Mouse (Mus musculus): Measurements from ENCODE around the gene Tmem50b. TPM values are rescaled to one million over a fixed set of nuclear protein-coding genes. Genes with fewer than 3 reads are reported as not detected.

The Tmem50b gene
- total and polyA plus RNA-seq, 2 experiments from 2014 or later = 79.6 to 114 TPM

DNA sequence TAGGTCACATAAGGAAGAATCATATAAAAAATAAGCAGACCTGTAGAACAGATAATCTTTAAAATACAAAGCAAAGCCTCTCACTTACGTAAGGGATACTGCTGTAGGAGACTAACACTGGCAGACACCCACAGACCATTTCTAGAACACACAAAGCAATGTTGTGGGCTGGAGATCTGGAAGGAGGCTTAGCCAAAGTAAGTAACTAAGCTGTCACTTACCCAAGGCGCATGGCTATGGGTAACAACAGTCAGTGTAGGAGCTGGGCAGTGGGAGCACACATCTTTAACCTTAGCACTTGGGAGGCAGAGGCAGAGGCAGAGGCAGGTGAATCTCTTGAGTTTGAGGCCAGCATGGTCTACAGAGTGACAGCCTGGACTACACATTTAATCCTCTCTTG lies 42.0 kb upstream of the Tmem50b start:
- DNase-seq (ENCODE audit: low spot score) (no peak), ATAC-seq (no peak)
- Histone ChIP-seq H3K27ac (no peak overlapping the region), H3K4me2 (ENCODE audit: low read depth, low read length) (no peak overlapping the region), H3K27me3 (ENCODE audit: insufficient read depth, low read length) (no peaks in the 10 kb centered on the region), H3K4me3 (ENCODE audit: low read length) (no peak overlapping the region), H3K9me3 (ENCODE audit: low read length) (no peaks in the 10 kb centered on the region), H3K9ac (replicated peaks; ENCODE audit: low read length) (no peak overlapping the region), H3K4me1 (ENCODE audit: insufficient read depth, low read length) (no peaks in the 10 kb centered on the region), H3K36me3 (ENCODE audit: insufficient read depth, low read length) (peaks cover 42% of the 10 kb centered on the region)
- 97% methylated on average over 2 of the region's 2 CpGs for WGBS
- no peak for TF ChIP-seq CTCF (IDR thresholded peaks at IDR 0.05; ENCODE audit: low read depth)

DNA sequence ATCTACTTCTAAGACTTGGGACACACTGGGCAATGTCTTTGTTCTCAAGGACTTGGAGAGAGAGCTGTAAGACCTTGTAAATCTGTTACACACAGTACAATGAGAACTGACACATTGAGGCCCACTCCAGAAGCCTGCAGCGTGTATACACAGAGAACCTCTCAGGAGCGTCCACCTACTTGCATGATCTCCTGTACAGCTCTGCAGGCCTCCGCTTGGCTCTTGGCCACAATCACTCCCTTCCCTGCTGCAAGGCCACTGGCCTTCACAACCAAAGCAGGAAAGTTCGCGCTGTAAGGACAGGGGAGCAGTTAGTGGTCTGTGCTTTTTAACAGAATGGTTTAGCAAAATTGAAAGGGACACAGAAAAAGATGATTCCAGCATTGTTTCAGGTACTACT lies 41.6 kb upstream of the Tmem50b start:
- Histone ChIP-seq H3K36me3 (ENCODE audit: insufficient read depth, low read length) (peaks cover 42% of the 10 kb centered on the region), H3K9ac (replicated peaks; ENCODE audit: low read length) (no peak overlapping the region), H3K4me3 (ENCODE audit: low read length) (no peak overlapping the region), H3K27ac (no peak overlapping the region), H3K27me3 (ENCODE audit: insufficient read depth, low read length) (no peaks in the 10 kb centered on the region), H3K4me1 (ENCODE audit: insufficient read depth, low read length) (no peaks in the 10 kb centered on the region), H3K4me2 (ENCODE audit: low read depth, low read length) (no peak overlapping the region), H3K9me3 (ENCODE audit: low read length) (no peaks in the 10 kb centered on the region)
- no peak for DNase-seq (ENCODE audit: low spot score)
- no peak for TF ChIP-seq CTCF (IDR thresholded peaks at IDR 0.05; ENCODE audit: low read depth)
- 91% methylated on average over 5 of the region's 5 CpGs for WGBS
- no peak for ATAC-seq

DNA sequence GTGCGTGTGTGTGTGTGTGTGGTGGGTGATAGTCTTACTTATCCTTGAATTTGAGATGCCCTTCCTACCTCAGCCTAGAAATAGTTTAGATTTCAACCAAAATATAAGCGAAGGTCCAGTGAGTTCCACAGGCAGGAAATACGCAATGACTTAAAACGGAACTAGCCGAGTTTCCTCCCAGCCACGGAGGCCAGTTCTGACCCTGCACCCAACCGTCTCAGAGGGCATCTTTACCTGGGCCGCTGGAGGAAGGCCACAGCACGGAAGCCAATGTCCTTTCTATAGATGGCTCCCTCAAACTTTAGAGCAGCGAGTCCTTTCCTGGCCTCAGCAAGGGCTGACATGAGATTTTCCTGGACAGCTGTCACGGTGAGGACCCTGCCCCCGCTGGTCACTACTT lies 36.0 kb upstream of the Tmem50b start:
- H3K4me1 ChIP-seq (ENCODE audit: insufficient read depth, low read length) = no peaks in the 10 kb centered on the region
- H3K4me2 ChIP-seq (ENCODE audit: low read depth, low read length) = no peak overlapping the region
- peaks cover 70% of the 10 kb centered on the region for H3K36me3 ChIP-seq (ENCODE audit: insufficient read depth, low read length)
- WGBS = 89% methylated on average over 12 of the region's 12 CpGs
- no peak for TF ChIP-seq CTCF (IDR thresholded peaks at IDR 0.05; ENCODE audit: low read depth)
- DNase-seq (ENCODE audit: low spot score) (no peak), ATAC-seq (no peak)
- H3K4me3 ChIP-seq (ENCODE audit: low read length) = no peak overlapping the region
- no peak overlapping the region for H3K9ac ChIP-seq (replicated peaks; ENCODE audit: low read length)
- no peaks in the 10 kb centered on the region for H3K9me3 ChIP-seq (ENCODE audit: low read length)
- no peaks in the 10 kb centered on the region for H3K27me3 ChIP-seq (ENCODE audit: insufficient read depth, low read length)
- no peak overlapping the region for H3K27ac ChIP-seq

DNA sequence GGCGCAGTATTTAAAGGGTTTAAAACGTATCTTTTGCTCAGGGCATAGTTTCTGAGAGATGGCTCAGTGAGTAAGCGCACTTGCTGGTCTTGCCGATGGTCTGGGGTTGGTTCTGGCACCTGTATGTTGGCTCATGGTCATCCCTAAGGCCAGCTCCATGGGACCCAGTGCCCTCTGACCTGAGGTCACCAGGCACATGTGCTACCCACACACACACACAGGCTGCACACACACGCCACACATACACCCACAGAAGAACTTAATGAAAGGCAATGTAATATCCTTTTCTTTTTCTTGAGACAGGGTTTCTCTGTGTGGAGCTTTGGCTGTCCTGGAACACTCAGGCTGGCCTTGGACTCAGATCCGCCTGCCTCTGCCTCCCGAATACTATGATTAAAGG lies 35.3 kb upstream of the Tmem50b start:
- Histone ChIP-seq H3K27me3 (ENCODE audit: insufficient read depth, low read length) (no peaks in the 10 kb centered on the region), H3K4me1 (ENCODE audit: insufficient read depth, low read length) (no peaks in the 10 kb centered on the region), H3K9ac (replicated peaks; ENCODE audit: low read length) (no peak overlapping the region), H3K27ac (no peak overlapping the region), H3K9me3 (ENCODE audit: low read length) (no peaks in the 10 kb centered on the region), H3K4me3 (ENCODE audit: low read length) (no peak overlapping the region), H3K36me3 (ENCODE audit: insufficient read depth, low read length) (peaks cover 71% of the 10 kb centered on the region), H3K4me2 (ENCODE audit: low read depth, low read length) (no peak overlapping the region)
- DNase-seq (ENCODE audit: low spot score) = no peak
- no peak for TF ChIP-seq CTCF (IDR thresholded peaks at IDR 0.05; ENCODE audit: low read depth)
- WGBS = 94% methylated on average over 7 of the region's 7 CpGs
- ATAC-seq = no peak

DNA sequence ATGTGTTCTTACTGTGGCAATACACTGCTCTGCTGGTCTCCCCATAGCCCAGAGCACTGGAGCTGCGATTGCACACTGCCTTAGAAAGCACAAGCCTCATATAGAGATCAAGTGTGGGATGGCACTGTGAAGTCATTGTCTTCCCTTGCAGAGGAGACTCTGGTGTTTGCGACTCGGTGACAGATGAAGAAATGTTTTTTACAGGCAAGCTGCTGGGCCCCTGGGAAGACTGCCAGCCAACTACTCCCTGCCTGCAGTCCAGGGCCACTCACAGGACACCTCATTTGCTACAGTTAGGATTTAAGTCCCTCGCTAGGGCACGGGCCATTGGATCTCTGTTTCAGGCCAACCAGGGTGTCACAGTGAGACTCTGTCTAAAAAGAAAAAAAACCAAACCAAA lies 34.8 kb upstream of the Tmem50b start:
- no peak for DNase-seq (ENCODE audit: low spot score)
- Histone ChIP-seq H3K27ac (no peak overlapping the region), H3K4me2 (ENCODE audit: low read depth, low read length) (no peak overlapping the region), H3K9me3 (ENCODE audit: low read length) (no peaks in the 10 kb centered on the region), H3K36me3 (ENCODE audit: insufficient read depth, low read length) (peaks cover 71% of the 10 kb centered on the region), H3K27me3 (ENCODE audit: insufficient read depth, low read length) (no peaks in the 10 kb centered on the region), H3K4me3 (ENCODE audit: low read length) (no peak overlapping the region), H3K9ac (replicated peaks; ENCODE audit: low read length) (no peak overlapping the region), H3K4me1 (ENCODE audit: insufficient read depth, low read length) (no peaks in the 10 kb centered on the region)
- ATAC-seq = no peak
- whole genome bisulfite sequencing = 61% methylated on average over 5 of the region's 5 CpGs
- no peak for TF ChIP-seq CTCF (IDR thresholded peaks at IDR 0.05; ENCODE audit: low read depth)

DNA sequence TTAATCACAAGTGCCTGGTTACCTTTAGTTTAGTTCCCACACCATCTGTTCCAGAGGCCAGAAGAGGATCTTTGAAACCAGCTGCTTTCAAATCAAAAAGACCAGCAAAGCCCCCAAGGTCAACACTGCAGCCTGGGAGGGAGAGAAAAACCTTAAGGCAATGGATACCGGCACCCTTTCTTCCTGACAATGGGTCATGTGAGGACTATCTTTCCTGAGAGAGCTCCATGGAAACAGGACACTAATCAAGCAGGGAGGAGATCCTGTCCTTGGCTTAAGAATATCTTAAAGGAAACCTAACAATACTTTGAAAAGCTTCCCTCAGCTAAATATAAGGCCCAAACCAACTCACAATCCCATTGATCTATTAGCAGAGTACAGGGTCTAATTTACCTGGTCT lies 33.0 kb upstream of the Tmem50b start:
- no peak for ATAC-seq
- DNase-seq (ENCODE audit: low spot score) = no peak
- 67% methylated on average over 1 of the region's 1 CpGs for WGBS
- no peaks in the 10 kb centered on the region for H3K27me3 ChIP-seq (ENCODE audit: insufficient read depth, low read length)
- no peak for TF ChIP-seq CTCF (IDR thresholded peaks at IDR 0.05; ENCODE audit: low read depth)
- peaks cover 57% of the 10 kb centered on the region for H3K36me3 ChIP-seq (ENCODE audit: insufficient read depth, low read length)
- H3K4me3 ChIP-seq (ENCODE audit: low read length) = no peak overlapping the region
- no peak overlapping the region for H3K27ac ChIP-seq
- H3K9me3 ChIP-seq (ENCODE audit: low read length) = no peaks in the 10 kb centered on the region
- H3K4me1 ChIP-seq (ENCODE audit: insufficient read depth, low read length) = no peaks in the 10 kb centered on the region
- no peak overlapping the region for H3K9ac ChIP-seq (replicated peaks; ENCODE audit: low read length)
- no peak overlapping the region for H3K4me2 ChIP-seq (ENCODE audit: low read depth, low read length)

DNA sequence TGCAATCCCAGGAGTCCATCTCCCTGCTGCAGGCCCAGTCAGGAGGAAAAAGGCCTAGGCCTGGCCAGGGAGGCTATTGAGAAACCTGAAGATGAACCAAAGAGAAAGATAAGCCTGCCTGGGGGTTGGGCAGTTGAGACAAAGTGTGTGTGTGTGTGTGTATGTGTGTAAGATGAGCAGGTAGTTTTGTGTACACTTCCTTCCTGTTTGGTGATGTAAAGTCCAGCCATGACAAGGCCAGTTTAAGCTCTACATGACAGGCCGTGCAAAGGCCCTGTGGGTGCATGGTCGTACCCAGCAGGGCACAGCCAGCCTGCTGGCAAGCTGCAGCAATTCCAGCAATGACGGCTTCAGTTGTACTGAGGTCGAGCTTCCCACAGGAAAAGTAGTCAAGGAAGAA lies 32.1 kb upstream of the Tmem50b start:
- H3K27me3 ChIP-seq (ENCODE audit: insufficient read depth, low read length) = no peaks in the 10 kb centered on the region
- no peak overlapping the region for H3K27ac ChIP-seq
- 88% methylated on average over 4 of the region's 4 CpGs for WGBS
- ATAC-seq = no peak
- no peak overlapping the region for H3K4me2 ChIP-seq (ENCODE audit: low read depth, low read length)
- H3K4me3 ChIP-seq (ENCODE audit: low read length) = no peak overlapping the region
- H3K9me3 ChIP-seq (ENCODE audit: low read length) = no peaks in the 10 kb centered on the region
- TF ChIP-seq CTCF (IDR thresholded peaks at IDR 0.05; ENCODE audit: low read depth) = no peak
- H3K4me1 ChIP-seq (ENCODE audit: insufficient read depth, low read length) = no peaks in the 10 kb centered on the region
- peaks cover 58% of the 10 kb centered on the region for H3K36me3 ChIP-seq (ENCODE audit: insufficient read depth, low read length)
- no peak overlapping the region for H3K9ac ChIP-seq (replicated peaks; ENCODE audit: low read length)
- no peak for DNase-seq (ENCODE audit: low spot score)

Data from hindbrain, postnatal 0 days (tissue).